Mouse (Mus musculus) embryonic facial prominence, embryonic 13.5 days (tissue): ENCODE results near the gene Map1b. TPM values are rescaled to one million over a fixed set of nuclear protein-coding genes. Genes with fewer than 3 reads are reported as not detected.
A peak's percentile ranks its signal among the peaks of the same experiment; 100 is the strongest.

ENCODE experiments used
- ATAC-seq: fragments of 200-750 bp; cut with Nextera tagmentation; 2 replicates; pipeline ENCODE4 v1.8.0; 2017; ENCODE audit warnings: low read depth; ENCODE audit not compliant: insufficient number of reproducible peaks, insufficient read depth, low FRiP score, low TSS enrichment
- H3K27ac ChIP-seq: fragments of 300-500 bp; sonication (generic); 2 replicates; pipeline ENCODE4 v1.5.1; 2015; ENCODE audit warnings: moderate library complexity, mild to moderate bottlenecking, inconsistent platforms
- H3K27me3 ChIP-seq: fragments of 300-500 bp; sonication (generic); 2 replicates; pipeline ENCODE4 v1.6.1; 2015; ENCODE audit warnings: mild to moderate bottlenecking, inconsistent platforms
- H3K36me3 ChIP-seq: fragments of 300-500 bp; sonication (generic); 2 replicates; pipeline ENCODE4 v1.6.1; 2015; ENCODE audit warnings: mild to moderate bottlenecking, inconsistent platforms
- H3K4me1 ChIP-seq: fragments of 300-500 bp; sonication (generic); 2 replicates; pipeline ENCODE4 v1.6.1; 2015; ENCODE audit warnings: inconsistent platforms
- H3K4me2 ChIP-seq: fragments of 300-500 bp; sonication (generic); 2 replicates; pipeline ENCODE4 v1.6.1; 2015; ENCODE audit warnings: moderate library complexity, mild to moderate bottlenecking, inconsistent platforms
- H3K4me3 ChIP-seq: fragments of 300-500 bp; sonication (generic); 2 replicates; pipeline ENCODE4 v1.5.1; 2015; ENCODE audit warnings: mild to moderate bottlenecking, inconsistent platforms
- H3K9ac ChIP-seq: fragments of 300-500 bp; sonication (generic); 2 replicates; pipeline ENCODE4 v1.6.1; 2015; ENCODE audit warnings: mild to moderate bottlenecking, inconsistent platforms
- H3K9me3 ChIP-seq: fragments of 300-500 bp; sonication (generic); 2 replicates; pipeline ENCODE4 v1.6.1; 2016; ENCODE audit warnings: inconsistent platforms
- WGBS: fragments of 180-500 bp; shearing (Covaris S2); methylation state at CpG from one replicate; pipeline ENCODE4 v1.1.7; 2015; ENCODE audit warnings: mixed read lengths; 5-methylcytosine and 5-hydroxymethylcytosine counted together
- polyA plus RNA-seq: library from polyadenylated mRNA; unstranded; fragments of >200 nt; fragmentation: Nextera tagmentation; extraction: Ambion mirVana; gene quantifications from 2 replicates; pipeline ENCODE4 v1.2.1, GENCODE M21; 2015

The Map1b gene
- polyA plus RNA-seq, 1 experiment from 2014 or later = 176 TPM

GRCm38 (mm10) chr13:99550679-99551369 lies 34.5 kb upstream of the Map1b start:
- 62% methylated on average over 12 of the region's 12 CpGs for WGBS
- no peak overlapping the region for H3K27ac ChIP-seq
- no peak overlapping the region for H3K4me2 ChIP-seq
- H3K36me3 ChIP-seq = no peaks in the 10 kb centered on the region
- no peaks in the 10 kb centered on the region for H3K27me3 ChIP-seq
- peaks cover 14% of the 10 kb centered on the region for H3K4me1 ChIP-seq
- H3K4me3 ChIP-seq = no peak overlapping the region
- ATAC-seq = no peak
- no peak overlapping the region for H3K9ac ChIP-seq
- no peaks in the 10 kb centered on the region for H3K9me3 ChIP-seq

GRCm38 (mm10) chr13:99550060-99550459 lies 33.7 kb upstream of the Map1b start:
- Histone ChIP-seq H3K36me3 (no peaks in the 10 kb centered on the region), H3K4me1 (peaks cover 14% of the 10 kb centered on the region), H3K27me3 (no peaks in the 10 kb centered on the region), H3K9ac (no peak overlapping the region), H3K9me3 (no peaks in the 10 kb centered on the region), H3K4me3 (no peak overlapping the region), H3K27ac (no peak overlapping the region), H3K4me2 (no peak overlapping the region)
- no peak for ATAC-seq
- WGBS = 72% methylated on average over 4 of the region's 4 CpGs

GRCm38 (mm10) chr13:99549584-99549983 lies 33.2 kb upstream of the Map1b start:
- H3K36me3 ChIP-seq = no peaks in the 10 kb centered on the region
- no peaks in the 10 kb centered on the region for H3K9me3 ChIP-seq
- H3K4me2 ChIP-seq = no peak overlapping the region
- no peak overlapping the region for H3K27ac ChIP-seq
- no peak overlapping the region for H3K4me3 ChIP-seq
- no peak for ATAC-seq
- H3K4me1 ChIP-seq = peaks cover 14% of the 10 kb centered on the region
- no peaks in the 10 kb centered on the region for H3K27me3 ChIP-seq
- H3K9ac ChIP-seq = no peak overlapping the region
- 41% methylated on average over 9 of the region's 9 CpGs for WGBS

- ATAC-seq = no peak
- Histone ChIP-seq H3K9me3 (no peaks in the 10 kb centered on the region), H3K36me3 (no peaks in the 10 kb centered on the region), H3K27me3 (no peaks in the 10 kb centered on the region), H3K4me2 (no peak overlapping the region), H3K4me1 (peaks cover 14% of the 10 kb centered on the region), H3K4me3 (no peak overlapping the region), H3K27ac (no peak overlapping the region), H3K9ac (no peak overlapping the region)
- WGBS = 93% methylated on average over 5 of the region's 5 CpGs
Measured at GRCm38 (mm10) chr13:99546832-99547231, 30.5 kb upstream of the Map1b start.

- Histone ChIP-seq H3K4me2 (no peak overlapping the region), H3K4me3 (no peak overlapping the region), H3K27me3 (no peaks in the 10 kb centered on the region), H3K27ac (no peak overlapping the region), H3K9me3 (no peaks in the 10 kb centered on the region), H3K4me1 (peaks cover 18% of the 10 kb centered on the region; the same call in 1 of the 2 replicates), H3K9ac (no peak overlapping the region), H3K36me3 (no peaks in the 10 kb centered on the region)
- no peak for ATAC-seq
- 70% methylated on average over 6 of the region's 6 CpGs for WGBS
Measured at GRCm38 (mm10) chr13:99545201-99545600, 28.9 kb upstream of the Map1b start.

- no peak overlapping the region for H3K27ac ChIP-seq
- 41% methylated on average over 20 of the region's 21 CpGs for WGBS
- no peak overlapping the region for H3K9ac ChIP-seq
- peaks cover 20% of the 10 kb centered on the region for H3K4me1 ChIP-seq
- H3K4me3 ChIP-seq = no peak overlapping the region
- H3K27me3 ChIP-seq = no peaks in the 10 kb centered on the region
- H3K4me2 ChIP-seq = peak overlapping the region; percentile 18; the same call in 1 of the 2 replicates
- H3K9me3 ChIP-seq = no peaks in the 10 kb centered on the region
- ATAC-seq = no peak
- H3K36me3 ChIP-seq = no peaks in the 10 kb centered on the region
Measured at GRCm38 (mm10) chr13:99541429-99542267, 25.3 kb upstream of the Map1b start.

GRCm38 (mm10) chr13:99539288-99539687 lies 22.9 kb upstream of the Map1b start:
- WGBS = 85% methylated on average over 5 of the region's 5 CpGs
- Histone ChIP-seq H3K27ac (no peak overlapping the region), H3K36me3 (no peaks in the 10 kb centered on the region), H3K4me2 (no peak overlapping the region), H3K9ac (no peak overlapping the region), H3K4me1 (peaks cover 20% of the 10 kb centered on the region), H3K9me3 (no peaks in the 10 kb centered on the region), H3K27me3 (no peaks in the 10 kb centered on the region), H3K4me3 (no peak overlapping the region)
- no peak for ATAC-seq

- peaks cover 20% of the 10 kb centered on the region for H3K4me1 ChIP-seq
- H3K27me3 ChIP-seq = no peaks in the 10 kb centered on the region
- no peak overlapping the region for H3K27ac ChIP-seq
- no peak overlapping the region for H3K9ac ChIP-seq
- ATAC-seq = no peak
- no peaks in the 10 kb centered on the region for H3K9me3 ChIP-seq
- WGBS = 95% methylated on average over 11 of the region's 11 CpGs
- H3K36me3 ChIP-seq = no peaks in the 10 kb centered on the region
- no peak overlapping the region for H3K4me3 ChIP-seq
- no peak overlapping the region for H3K4me2 ChIP-seq
Measured at GRCm38 (mm10) chr13:99538851-99539250, 22.5 kb upstream of the Map1b start.

GRCm38 (mm10) chr13:99537908-99538513 lies 21.7 kb upstream of the Map1b start:
- no peaks in the 10 kb centered on the region for H3K36me3 ChIP-seq
- ATAC-seq = no peak
- WGBS = 12% methylated on average over 8 of the region's 8 CpGs
- H3K27me3 ChIP-seq = no peaks in the 10 kb centered on the region
- no peak overlapping the region for H3K4me3 ChIP-seq
- no peak overlapping the region; the same call in 1 of the 2 replicates for H3K4me2 ChIP-seq
- no peak overlapping the region for H3K9ac ChIP-seq
- H3K27ac ChIP-seq = no peak overlapping the region
- H3K4me1 ChIP-seq = peaks cover 20% of the 10 kb centered on the region
- H3K9me3 ChIP-seq = no peaks in the 10 kb centered on the region

GRCm38 (mm10) chr13:99528456-99528855 lies 12.1 kb upstream of the Map1b start:
- 74% methylated on average over 4 of the region's 4 CpGs for WGBS

GRCm38 (mm10) chr13:99527936-99528335 lies 11.6 kb upstream of the Map1b start:
- no peak overlapping the region for H3K4me2 ChIP-seq
- H3K4me1 ChIP-seq = no peaks in the 10 kb centered on the region
- no peaks in the 10 kb centered on the region for H3K36me3 ChIP-seq
- no peak overlapping the region for H3K9ac ChIP-seq
- H3K4me3 ChIP-seq = no peak overlapping the region
- H3K9me3 ChIP-seq = no peaks in the 10 kb centered on the region
- ATAC-seq = no peak
- H3K27me3 ChIP-seq = no peaks in the 10 kb centered on the region
- H3K27ac ChIP-seq = no peak overlapping the region

More at GRCm38 (mm10) chr13:99528456-99528855, 12.1 kb upstream of the Map1b start:
- Histone ChIP-seq H3K4me1 (no peaks in the 10 kb centered on the region), H3K9me3 (no peaks in the 10 kb centered on the region), H3K36me3 (no peaks in the 10 kb centered on the region), H3K27ac (no peak overlapping the region), H3K4me2 (no peak overlapping the region), H3K9ac (no peak overlapping the region), H3K4me3 (no peak overlapping the region), H3K27me3 (no peaks in the 10 kb centered on the region)
- ATAC-seq = no peak
